Mouse (Mus musculus) heart, postnatal 0 days (tissue): ENCODE results near the gene Mfng. TPM values are rescaled to one million over a fixed set of nuclear protein-coding genes. Genes with fewer than 3 reads are reported as not detected.

Source experiments
- ATAC-seq: fragments of 200-750 bp; cut with Nextera tagmentation; 2 replicates; pipeline ENCODE4 v1.8.0; 2017; ENCODE audit warnings: low read depth, moderate number of reproducible peaks, moderate library complexity; ENCODE audit not compliant: insufficient read depth
- DNase-seq: peaks from one replicate; pipeline ENCODE4 v3.0.0-alpha.2; 2016; ENCODE audit warnings: low spot score
- H3K27ac ChIP-seq: fragments of 300-500 bp; sonication (generic); 2 replicates; pipeline ENCODE4 v1.5.1; 2014; ENCODE audit warnings: low read depth, mild to moderate bottlenecking
- H3K27me3 ChIP-seq: fragments of 300-500 bp; sonication (generic); 2 replicates; pipeline ENCODE4 v1.6.1; 2014; ENCODE audit warnings: low read length, mixed read lengths; ENCODE audit not compliant: control insufficient read depth, insufficient read depth
- H3K36me3 ChIP-seq: fragments of 300-500 bp; sonication (generic); replicated peaks from 2 replicates; pipeline ENCODE4 v1.6.1; 2014; ENCODE audit warnings: low read length, mixed read lengths; ENCODE audit not compliant: control insufficient read depth, insufficient read depth
- H3K4me1 ChIP-seq: fragments of 300-500 bp; sonication (generic); 2 replicates; pipeline ENCODE4 v1.6.1; 2014; ENCODE audit warnings: antibody characterized with exemption; ENCODE audit not compliant: control insufficient read depth, insufficient read depth
- H3K4me2 ChIP-seq: fragments of 300-500 bp; sonication (generic); 2 replicates; pipeline ENCODE4 v1.6.1; 2014; ENCODE audit warnings: low read depth, mild to moderate bottlenecking, low read length, moderate library complexity
- H3K4me3 ChIP-seq: fragments of 300-500 bp; sonication (generic); 2 replicates; pipeline ENCODE4 v1.5.1; 2014; ENCODE audit warnings: low read depth, low read length
- H3K9ac ChIP-seq: fragments of 300-500 bp; sonication (generic); replicated peaks from 2 replicates; pipeline ENCODE4 v1.6.1; 2014; ENCODE audit warnings: low read depth, low read length, mixed read lengths
- H3K9me3 ChIP-seq: fragments of 300-500 bp; sonication (generic); replicated peaks from 2 replicates; pipeline ENCODE4 v1.6.1; 2016; ENCODE audit warnings: low read length; ENCODE audit not compliant: control insufficient read depth
- CTCF ChIP-seq: IDR thresholded peaks from 2 replicates; pipeline ENCODE4 v1.5.1; 2016; ENCODE audit warnings: antibody characterized with exemption, control low read depth, low read depth
- EP300 ChIP-seq: IDR thresholded peaks from 2 replicates; pipeline ENCODE4 v1.6.1; 2016; ENCODE audit warnings: antibody characterized with exemption, low read depth
- WGBS: fragments of 180-500 bp; shearing (Covaris S2); extraction: QIAGEN DNeasy Blood & Tissue Kit; methylation state at CpG from one replicate; pipeline ENCODE4 v1.1.7; 2014; 5-methylcytosine and 5-hydroxymethylcytosine counted together
- polyA plus RNA-seq: library from polyadenylated mRNA; unstranded; fragments of >200 nt; fragmentation: Nextera tagmentation; extraction: Ambion mirVana; gene quantifications from 2 replicates; pipeline ENCODE4 v1.2.1, GENCODE M21; 2015
- total RNA-seq: library from RNA; depleted of rRNA; stranded (reverse); fragments of >200 nt; gene quantifications from 2 replicates; pipeline ENCODE4 v1.2.3, GENCODE M21; 2014; ENCODE audit warnings: low replicate concordance

The Mfng gene
- total and polyA plus RNA-seq, 2 experiments from 2014 or later, result 12.9 to 13.4 TPM

- no peak for TF ChIP-seq EP300
- no peak for TF ChIP-seq CTCF
- WGBS, result 76% methylated on average over 12 of the region's 12 CpGs
- Histone ChIP-seq H3K9ac (no peak overlapping the region), H3K4me1 (no peaks in the 10 kb centered on the region), H3K4me2 (no peak overlapping the region), H3K36me3 (no peaks in the 10 kb centered on the region), H3K9me3 (no peaks in the 10 kb centered on the region), H3K27ac (no peak overlapping the region), H3K4me3 (no peak overlapping the region), H3K27me3 (0 out of 2 replicates have a peak, but pooled peaks cover 11% of the 10 kb centered on the region)
- ATAC-seq (no peak), DNase-seq (no peak)
Measured at GRCm38 (mm10) chr15:78755966-78756725, 17.1 kb downstream of the Mfng start.

- H3K4me1 ChIP-seq, result no peaks in the 10 kb centered on the region
- H3K9me3 ChIP-seq, result no peaks in the 10 kb centered on the region
- no peak for ATAC-seq
- WGBS, result 56% methylated on average over 3 of the region's 3 CpGs
- H3K36me3 ChIP-seq, result no peaks in the 10 kb centered on the region
- no peak for DNase-seq
- H3K27me3 ChIP-seq, result 0 out of 2 replicates have a peak, but pooled peaks cover 8% of the 10 kb centered on the region
- H3K27ac ChIP-seq, result no peak overlapping the region
- H3K4me3 ChIP-seq, result no peak overlapping the region
- no peak overlapping the region for H3K4me2 ChIP-seq
- TF ChIP-seq EP300, result no peak
- no peak for TF ChIP-seq CTCF
- no peak overlapping the region for H3K9ac ChIP-seq
Measured at GRCm38 (mm10) chr15:78755226-78755625, 18.0 kb downstream of the Mfng start.

- 0 out of 2 replicates have a peak, but pooled peaks cover 7% of the 10 kb centered on the region for H3K27me3 ChIP-seq
- H3K4me1 ChIP-seq, result no peaks in the 10 kb centered on the region
- no peaks in the 10 kb centered on the region for H3K36me3 ChIP-seq
- 53% methylated on average over 5 of the region's 5 CpGs for WGBS
- no peak overlapping the region for H3K9ac ChIP-seq
- no peak overlapping the region for H3K4me3 ChIP-seq
- H3K9me3 ChIP-seq, result no peaks in the 10 kb centered on the region
- ATAC-seq, result no peak
- H3K4me2 ChIP-seq, result no peak overlapping the region
- TF ChIP-seq EP300 (no peak), CTCF (no peak)
- H3K27ac ChIP-seq, result no peak overlapping the region
- DNase-seq, result no peak
Measured at GRCm38 (mm10) chr15:78754144-78754543, 19.1 kb downstream of the Mfng start.

- TF ChIP-seq CTCF (no peak), EP300 (no peak)
- no peak overlapping the region for H3K4me2 ChIP-seq
- 0 out of 2 replicates have a peak, but pooled peaks cover 4% of the 10 kb centered on the region for H3K27me3 ChIP-seq
- no peak overlapping the region for H3K9ac ChIP-seq
- H3K36me3 ChIP-seq, result no peaks in the 10 kb centered on the region
- no peak for DNase-seq
- no peaks in the 10 kb centered on the region for H3K4me1 ChIP-seq
- H3K4me3 ChIP-seq, result no peak overlapping the region
- ATAC-seq, result no peak
- H3K9me3 ChIP-seq, result no peaks in the 10 kb centered on the region
- no peak overlapping the region for H3K27ac ChIP-seq
Measured at GRCm38 (mm10) chr15:78752991-78753390, 20.3 kb downstream of the Mfng start.

- no peak overlapping the region for H3K9ac ChIP-seq
- H3K4me1 ChIP-seq, result no peaks in the 10 kb centered on the region
- no peak overlapping the region for H3K4me3 ChIP-seq
- TF ChIP-seq CTCF (no peak), EP300 (no peak)
- no peaks in the 10 kb centered on the region for H3K36me3 ChIP-seq
- no peak overlapping the region for H3K4me2 ChIP-seq
- no peak overlapping the region for H3K27ac ChIP-seq
- no peak for ATAC-seq
- 0 out of 2 replicates have a peak, but pooled peaks cover 4% of the 10 kb centered on the region for H3K27me3 ChIP-seq
- WGBS, result 56% methylated on average over 6 of the region's 6 CpGs
- no peaks in the 10 kb centered on the region for H3K9me3 ChIP-seq
- DNase-seq, result no peak
Measured at GRCm38 (mm10) chr15:78750608-78751350, 22.5 kb downstream of the Mfng start.
